Mouse (Mus musculus) adrenal gland, adult 2 months (tissue): ENCODE results near the gene Rab44. TPM values are rescaled to one million over a fixed set of nuclear protein-coding genes. Genes with fewer than 3 reads are reported as not detected.

Experiments used
- DNase-seq: peaks from one replicate; pipeline ENCODE4 v3.0.0; 2021
- polyA plus RNA-seq: library from polyadenylated mRNA; depleted of rRNA; stranded (reverse); fragments of >200 nt; gene quantifications from 2 replicates; pipeline ENCODE4 v1.2.3, GENCODE M21; 2012
- total RNA-seq, 2 experiments: library from RNA; stranded (reverse); gene quantifications; 2 replicates each; pipeline ENCODE4 v1.2.3; 2021

Gene Rab44
- total and polyA plus RNA-seq, 3 experiments, result 0.14 to 0.62 (median 0.31) TPM

DNA sequence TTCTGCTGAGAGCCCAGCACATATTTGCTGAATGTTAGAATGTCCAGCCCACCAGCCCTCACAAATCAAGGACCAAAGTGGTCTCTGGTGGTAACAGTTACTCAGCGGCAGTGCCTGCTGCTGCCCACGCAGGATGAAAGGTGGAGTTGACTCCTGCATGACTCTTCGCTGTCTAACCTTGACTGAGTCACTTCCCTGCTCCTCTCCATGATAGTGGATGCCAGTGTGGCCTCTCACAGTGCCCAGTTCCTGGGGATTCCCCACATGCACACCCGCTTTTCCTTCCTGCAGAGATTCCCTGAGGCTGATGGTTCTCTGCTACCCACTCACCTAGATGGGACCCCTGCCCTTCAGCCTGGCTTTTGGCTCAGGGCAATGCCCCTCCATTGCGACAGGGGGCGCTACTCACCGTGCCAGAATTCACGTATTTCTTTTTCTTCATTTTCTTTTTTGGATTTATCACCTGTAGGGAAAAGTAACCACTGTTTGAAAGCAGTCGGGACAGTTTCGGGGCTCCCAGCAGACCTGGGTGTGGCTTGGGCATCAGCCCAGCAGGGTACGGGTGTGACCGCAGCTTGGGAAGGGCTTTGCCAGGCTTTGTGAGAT, 55.2 kb downstream of the Rab44 start:
- peak; percentile 74 for DNase-seq

DNA sequence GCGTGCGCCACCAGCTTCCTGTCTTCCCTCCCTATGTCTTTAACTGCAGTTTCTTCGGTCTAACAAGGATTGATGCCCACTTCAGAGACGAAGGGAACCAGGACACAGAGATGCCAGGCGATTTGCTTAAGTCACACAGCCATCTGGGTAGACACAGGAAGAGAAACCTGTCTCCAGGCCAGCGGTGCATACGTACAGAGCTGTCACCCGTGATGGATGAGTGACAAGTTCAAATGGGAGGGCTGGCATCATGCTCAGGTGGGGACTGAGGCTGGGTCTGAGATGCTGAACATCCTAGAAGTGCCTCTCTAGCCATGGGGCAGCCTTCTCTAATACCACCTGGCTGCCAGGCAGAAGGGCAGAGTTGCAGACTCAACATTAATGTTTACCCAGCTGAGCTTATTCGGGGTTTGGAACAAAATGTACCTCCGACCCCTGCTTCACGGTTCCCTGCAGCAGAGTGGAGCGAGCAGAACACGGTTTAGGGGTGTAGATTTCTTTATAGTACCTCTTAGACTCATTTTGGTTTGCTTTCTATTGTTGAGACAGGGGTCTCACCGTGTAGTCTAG, 56.6 kb downstream of the Rab44 start:
- no peak for DNase-seq

DNA sequence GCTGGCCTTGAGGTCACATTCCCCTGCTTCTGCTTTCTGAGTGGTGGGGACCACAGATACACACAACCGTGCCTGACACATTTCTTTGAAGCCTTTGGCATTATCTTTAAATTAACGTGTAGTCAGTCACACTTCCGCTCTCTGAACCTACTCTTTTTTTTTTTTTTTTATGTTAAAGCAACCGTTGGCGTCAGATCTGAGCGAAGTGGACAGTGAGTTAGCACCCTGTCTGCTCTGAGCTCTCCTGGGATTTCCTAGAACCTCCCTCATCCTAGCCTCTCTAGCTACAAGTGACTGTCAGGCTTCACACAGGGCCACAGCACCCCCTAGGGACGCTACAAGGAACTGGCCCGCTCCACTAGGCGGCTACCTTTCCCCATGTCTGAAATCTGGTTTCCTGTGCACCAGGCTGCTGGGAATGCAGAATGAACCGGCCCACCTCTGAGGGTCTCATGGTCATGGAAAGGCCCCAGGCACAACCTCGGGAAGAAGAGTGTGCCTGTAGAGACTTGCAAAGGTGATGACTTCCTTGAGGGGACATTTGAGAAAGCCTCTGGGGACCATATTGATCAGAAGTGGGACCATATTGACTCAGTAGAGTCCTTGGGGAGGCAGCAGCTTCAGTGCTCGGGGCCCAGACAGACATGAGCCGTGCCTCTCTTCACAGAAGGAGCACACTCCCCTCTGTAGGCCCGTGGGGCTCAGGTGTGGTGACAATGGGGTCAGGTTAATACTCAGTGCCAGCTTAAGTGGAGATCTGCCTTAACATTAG, 57.2 kb downstream of the Rab44 start:
- peak; percentile 88 for DNase-seq

DNA sequence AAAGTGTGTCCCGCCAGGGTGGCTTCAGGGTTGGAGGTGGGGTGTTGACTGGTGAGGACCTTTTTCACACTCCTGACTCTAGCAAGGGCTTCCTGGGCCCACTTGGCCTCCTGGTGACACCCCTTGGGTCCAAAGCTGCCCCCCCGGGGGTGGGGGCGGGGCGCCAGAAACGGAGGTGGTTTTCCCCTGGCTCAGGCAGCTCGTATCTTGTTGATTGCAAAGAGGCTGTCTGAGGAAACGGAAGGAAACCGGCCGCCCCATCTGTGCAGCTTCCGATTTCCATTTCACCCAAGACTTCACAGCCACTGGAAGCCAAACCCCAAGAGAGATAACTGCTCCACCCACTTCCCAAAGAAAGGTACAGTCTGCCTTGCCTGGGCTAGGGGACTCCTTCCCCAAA, 58.1 kb downstream of the Rab44 start:
- DNase-seq, result no peak

DNA sequence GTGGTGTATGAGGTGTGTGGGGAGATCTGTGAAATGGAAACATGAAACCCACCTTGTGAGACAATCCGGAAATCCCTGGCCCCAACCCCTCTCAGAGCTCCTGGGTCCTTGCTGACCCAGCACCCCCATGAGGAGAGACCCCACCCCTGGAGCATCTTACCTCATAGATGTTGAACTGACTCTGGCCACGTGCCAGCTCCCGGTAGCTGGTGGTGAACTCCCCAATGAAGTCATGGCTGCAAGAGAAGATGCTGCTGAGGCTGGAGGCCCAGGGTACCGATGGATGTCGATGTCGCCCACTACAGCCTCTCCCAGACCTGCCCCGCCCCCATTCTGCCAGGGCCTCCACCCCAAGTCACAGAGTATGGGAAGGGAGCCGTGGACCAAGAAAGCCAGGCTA, 59.2 kb downstream of the Rab44 start:
- DNase-seq, result no peak

DNA sequence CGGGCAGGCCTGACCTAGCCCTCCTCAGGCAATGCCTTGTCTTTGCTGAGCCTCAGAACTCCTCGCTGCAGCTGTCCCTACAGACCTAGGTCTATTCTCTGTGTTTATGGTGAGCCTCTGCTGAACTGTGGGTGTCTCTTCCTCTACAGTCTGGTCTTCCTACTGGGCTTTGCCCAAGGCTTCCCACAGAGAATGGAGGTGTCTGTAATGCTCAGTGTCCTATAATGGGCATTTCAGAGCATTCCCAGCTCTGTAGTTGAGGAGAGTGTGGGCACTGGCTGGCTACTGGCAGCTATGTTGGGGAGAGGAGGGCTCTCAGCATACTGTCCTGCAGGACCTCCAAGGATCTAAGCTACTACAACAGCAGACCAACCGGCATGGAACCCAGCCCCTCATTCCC, 61.7 kb downstream of the Rab44 start:
- no peak for DNase-seq

DNA sequence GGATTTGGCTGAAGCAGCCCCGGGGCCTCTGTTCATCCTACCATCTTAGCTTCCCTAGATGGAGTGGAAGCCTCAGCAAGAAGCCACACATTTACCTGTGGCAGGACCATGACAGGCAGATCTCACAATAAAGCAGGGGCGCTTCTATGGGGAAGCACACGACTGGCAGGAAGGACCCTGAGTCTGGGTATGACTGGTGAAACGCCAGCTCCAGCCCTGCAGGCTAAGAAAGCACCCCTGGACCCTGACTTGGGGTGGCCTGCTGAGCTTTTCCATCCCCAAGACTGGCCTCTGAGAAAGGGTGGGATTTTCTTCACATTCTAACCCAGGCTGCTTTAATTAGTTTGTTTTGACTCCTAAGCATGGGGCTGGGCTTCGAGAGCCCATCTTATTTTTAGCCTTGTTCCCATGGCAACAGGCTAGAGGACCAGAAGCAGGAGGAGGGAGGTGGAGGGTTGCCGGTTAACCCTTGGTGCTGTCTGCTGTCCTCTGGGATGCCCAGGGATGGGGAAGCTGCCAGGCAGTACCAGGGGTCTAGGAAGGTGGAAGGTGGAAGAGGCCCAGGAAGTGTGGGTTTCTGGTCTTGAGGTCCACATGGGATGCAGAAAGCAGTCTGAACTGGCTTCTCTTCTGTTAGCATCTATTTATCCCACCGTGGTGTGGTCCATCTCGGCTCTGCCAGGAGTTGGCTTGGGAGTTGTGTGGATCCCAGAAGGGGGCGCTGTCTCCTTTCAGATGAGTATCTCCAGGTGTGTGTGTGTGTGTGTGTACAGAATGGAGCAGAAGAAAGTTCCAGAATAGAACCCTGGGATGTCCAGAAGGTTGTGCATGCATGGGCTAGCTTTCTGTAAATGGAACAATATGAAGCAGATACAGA, 62.7 kb downstream of the Rab44 start:
- peak; percentile 53 for DNase-seq

DNA sequence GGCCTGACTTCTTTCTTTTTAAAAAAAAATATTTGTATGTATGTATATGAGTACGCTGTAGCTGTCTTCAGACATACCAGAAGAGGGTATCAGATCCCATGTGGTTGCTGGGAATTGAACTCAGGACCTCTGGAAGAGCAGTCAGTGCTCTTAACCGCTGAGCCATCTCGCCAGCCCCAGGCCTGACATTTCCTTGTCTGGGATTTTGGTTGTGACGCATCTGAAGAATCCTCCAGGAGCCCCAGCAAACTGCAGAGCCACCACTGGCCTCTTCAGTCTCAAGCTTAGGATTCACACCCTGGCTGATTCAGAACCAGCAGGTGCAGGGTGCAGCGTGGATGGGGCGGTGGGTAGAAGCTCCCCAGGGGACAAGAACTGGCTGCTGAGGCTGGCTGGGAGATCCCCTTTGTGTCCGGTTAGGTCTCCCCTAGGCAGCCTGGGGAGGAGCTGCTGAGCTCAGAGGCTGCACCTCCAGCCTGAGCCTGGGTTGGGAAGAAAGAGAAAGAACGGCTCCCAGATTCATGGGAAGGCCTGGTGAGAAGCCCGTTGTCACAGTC, 64.6 kb downstream of the Rab44 start:
- DNase-seq, result no peak

DNA sequence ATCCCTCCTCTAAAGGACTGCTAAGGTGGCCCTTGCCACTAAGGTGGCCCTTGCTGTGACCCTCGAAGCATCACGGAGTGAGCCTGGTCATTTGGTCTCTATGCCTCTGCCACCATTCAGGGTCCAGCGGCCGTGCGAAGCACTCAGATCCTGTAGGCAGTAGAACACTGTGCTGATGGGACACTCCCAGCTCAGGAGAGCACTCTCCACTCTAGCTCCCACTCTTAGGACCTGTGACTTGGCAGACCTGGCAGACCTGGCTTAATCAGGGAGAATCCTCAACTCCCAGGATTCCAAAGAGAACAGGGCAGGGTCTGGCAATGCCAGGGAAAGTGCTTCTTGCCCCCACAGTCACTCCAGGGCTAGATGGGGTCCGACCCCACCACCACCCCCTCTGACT, 66.0 kb downstream of the Rab44 start:
- DNase-seq, result no peak

DNA sequence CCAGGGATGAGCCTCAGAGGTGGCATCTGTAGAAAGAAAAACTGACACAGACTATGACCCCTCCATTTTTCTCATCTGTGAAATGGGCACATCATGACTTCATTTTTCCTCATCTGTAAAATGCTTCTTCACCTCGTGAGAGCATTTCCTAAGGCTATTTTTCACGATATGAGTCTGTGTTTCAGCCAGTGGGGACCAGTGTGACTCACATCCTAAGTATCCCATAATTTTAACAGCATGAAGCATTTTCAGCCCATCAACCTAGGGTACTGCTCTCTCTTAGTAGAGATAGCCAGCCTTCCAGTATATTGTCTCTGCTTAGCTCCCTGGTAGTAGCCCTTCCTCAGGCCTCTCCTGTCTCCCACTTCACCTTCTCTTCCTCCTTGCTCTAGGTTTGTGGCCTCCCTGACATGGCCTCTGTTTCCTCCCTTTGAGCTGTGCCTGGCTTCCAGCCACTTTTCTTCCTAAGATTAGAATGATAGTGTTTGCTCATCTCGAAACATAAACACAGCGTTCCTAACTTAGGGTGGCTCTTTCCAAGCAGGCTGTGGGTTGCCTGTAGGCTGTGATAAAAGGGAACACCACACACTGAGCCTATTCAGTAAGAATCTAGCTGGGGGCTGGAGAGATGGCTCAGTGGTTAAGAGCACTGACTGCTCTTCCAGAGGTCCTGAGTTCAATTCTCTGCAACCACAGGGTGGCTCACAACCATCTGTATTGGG, 66.6 kb downstream of the Rab44 start:
- no peak for DNase-seq

DNA sequence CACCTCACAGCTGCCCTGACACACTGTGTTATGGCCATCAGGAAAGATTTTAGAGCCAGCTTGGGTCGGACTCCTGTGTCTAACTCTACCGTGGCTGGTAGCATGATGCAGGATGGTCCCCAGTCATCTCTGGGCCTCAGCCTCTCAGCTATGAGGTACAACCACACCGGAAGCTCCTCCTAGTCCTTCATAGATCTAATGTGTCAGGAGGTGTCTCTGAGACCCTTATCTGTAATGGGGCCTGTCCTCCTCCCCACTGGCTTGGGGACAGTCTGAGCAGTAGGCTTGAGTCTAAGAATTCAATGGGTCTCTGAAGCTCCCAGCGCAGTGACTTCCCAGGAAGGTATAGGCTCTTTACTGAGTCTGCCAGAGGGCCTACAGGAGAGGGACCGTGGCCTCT, 67.8 kb downstream of the Rab44 start:
- DNase-seq, result no peak

DNA sequence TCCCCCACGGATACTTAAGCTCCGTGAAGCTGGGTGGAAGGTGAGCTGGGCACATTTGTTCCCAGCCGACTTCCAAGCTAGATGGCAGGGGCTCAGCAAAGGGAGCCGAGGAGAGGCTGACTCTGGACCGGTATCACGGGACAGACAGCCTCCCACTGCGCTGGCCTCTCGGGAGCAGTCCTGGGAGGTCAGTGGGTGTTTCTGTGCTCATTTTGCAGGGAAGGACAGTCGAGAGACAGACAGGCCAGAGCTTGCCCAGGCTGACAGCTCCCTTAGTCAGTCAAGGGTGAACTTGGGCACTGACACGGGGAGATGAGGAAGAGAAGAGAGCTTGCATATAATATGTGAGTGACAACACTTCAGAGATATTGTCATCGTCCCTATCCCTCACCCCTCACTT, 69.2 kb downstream of the Rab44 start:
- no peak for DNase-seq

DNA sequence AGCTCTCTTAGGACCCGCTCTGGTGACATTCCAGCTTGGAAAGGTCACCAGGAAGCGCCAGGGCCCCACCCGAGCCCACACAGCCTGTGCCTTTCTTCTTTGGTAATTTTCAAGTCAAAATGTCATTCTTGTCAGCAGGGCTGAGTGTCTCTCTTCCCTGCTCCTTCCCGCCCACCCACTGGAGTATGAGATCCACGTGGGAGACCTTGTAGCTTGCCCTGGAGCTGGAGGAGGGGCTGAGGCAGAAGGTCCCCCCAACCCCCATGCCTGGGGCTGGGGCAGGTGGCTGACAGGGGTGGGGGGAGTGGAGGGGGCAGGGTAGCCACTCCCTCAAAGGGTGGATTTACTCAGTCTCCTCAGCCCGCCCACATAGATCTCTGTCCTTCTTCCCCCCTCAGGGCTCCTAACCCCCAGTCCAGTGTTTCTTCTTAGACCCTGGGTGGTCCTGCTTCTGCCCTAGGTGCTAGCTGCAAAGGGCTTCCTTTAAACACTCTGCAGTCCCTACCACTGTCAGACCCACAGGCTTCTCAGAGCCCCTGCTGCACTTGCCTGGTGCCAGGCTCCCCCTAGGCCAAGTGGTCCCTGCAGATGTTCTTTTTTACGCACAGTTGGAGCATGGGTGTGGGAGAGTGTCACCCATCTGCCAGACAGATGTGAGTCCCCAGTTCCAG, 71.6 kb downstream of the Rab44 start:
- DNase-seq, result no peak

DNA sequence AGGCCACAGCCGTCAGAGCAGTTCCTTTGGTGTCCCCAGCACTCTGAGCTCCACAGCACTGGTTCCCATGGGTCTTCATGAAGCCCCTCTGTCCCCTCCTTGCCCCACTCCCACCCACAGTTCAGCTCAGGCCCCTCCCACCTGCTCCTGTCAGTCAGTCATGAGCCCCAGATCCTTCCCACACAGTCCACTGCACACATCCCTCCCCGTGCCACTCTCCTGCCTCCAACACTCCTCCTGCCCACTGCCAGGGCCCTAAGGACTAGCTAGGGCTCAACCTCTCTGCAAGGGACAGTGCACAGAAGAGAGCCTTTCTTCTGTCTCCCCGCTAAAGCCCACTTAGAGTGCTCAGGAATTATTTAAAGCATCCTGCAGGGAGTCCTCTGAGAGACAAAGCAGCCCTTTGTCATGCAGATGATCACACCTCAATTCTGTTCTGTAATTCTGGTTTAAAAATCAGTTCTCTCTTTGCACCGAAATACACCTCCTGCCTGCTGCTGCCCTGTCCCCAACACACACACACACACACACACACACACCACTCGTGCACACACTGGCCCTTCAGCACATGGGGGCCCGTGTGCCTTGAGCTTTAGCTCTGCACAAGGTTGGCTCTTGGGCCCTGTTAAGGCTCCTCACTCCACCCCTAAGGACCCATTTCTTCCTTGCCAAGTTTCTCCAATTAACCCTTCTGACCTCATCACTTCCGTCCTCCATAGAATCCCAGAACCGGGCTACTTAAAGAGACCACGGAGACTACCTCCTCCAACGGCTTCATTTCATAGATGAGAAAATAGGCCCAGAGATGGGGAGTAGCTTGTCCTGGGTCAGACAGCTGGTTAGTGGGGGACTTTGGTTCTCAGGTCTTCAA, 73.3 kb downstream of the Rab44 start:
- no peak for DNase-seq

DNA sequence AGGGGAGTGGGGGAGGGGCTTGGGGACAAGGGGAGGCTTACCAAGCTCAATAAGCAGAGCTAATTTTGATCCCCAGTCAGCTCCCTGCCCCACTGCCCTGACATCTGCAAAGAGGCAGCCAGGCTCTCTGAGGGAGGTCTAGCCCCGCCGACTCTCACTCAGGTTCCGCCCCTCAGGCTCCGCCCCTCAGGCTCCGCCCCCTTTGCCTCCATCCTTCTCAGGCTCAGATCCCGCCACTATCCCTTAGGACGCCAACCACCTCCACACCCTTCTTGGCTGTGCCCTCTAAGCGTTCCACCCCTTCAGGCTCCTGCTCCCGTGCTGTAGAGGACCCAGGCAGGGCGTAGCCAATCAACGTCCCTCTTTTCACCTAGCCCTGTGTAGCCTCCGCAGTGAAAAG, 75.0 kb downstream of the Rab44 start:
- DNase-seq, result no peak

DNA sequence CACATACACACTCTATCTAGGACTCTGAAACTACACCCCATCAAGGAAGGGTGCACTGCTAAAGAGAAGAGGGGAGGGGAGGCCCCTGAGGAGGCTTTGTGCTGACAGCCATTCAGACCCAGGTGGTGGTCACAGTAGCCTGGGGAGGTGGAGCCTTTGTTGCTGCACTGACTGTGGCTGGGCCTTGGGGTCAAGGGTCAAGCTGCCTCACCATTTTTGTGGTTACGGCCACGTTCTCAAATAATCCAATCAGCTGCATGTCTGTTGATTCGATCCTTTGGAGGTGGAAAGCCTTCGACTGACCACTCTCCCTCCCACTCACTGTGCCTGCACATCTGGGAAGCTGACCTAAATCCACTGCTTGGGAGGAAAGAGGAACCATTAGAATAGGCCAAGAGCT, 81.6 kb downstream of the Rab44 start:
- DNase-seq, result no peak
